Mouse (Mus musculus) hindbrain, embryonic 15.5 days (tissue): ENCODE data around the gene Mrgprb1. TPM values are rescaled to one million over a fixed set of nuclear protein-coding genes. Genes with fewer than 3 reads are reported as not detected.
"Not testable (repeated sequence)": the region's sequence is repeated elsewhere in the genome, so short reads cannot be mapped to it uniquely, and the experiment has no call there.

Experiments
- ATAC-seq: fragments of 200-750 bp; cut with Nextera tagmentation; 2 replicates; pipeline ENCODE4 v1.8.0; 2017; ENCODE audit warnings: low read depth, moderate number of reproducible peaks, moderate TSS enrichment; ENCODE audit not compliant: low FRiP score
- H3K27ac ChIP-seq: fragments of 300-500 bp; sonication (generic); replicated peaks from 2 replicates; pipeline ENCODE4 v1.5.1; 2015; ENCODE audit warnings: mild to moderate bottlenecking, inconsistent platforms
- H3K27me3 ChIP-seq: fragments of 300-500 bp; sonication (generic); 2 replicates; pipeline ENCODE4 v1.6.1; 2015; ENCODE audit warnings: control low read depth, inconsistent platforms
- H3K36me3 ChIP-seq: fragments of 300-500 bp; sonication (generic); 2 replicates; pipeline ENCODE4 v1.6.1; 2015; ENCODE audit warnings: control low read depth, inconsistent platforms
- H3K4me1 ChIP-seq: fragments of 300-500 bp; sonication (generic); replicated peaks from 2 replicates; pipeline ENCODE4 v1.6.1; 2015; ENCODE audit warnings: control low read depth, inconsistent platforms
- H3K4me2 ChIP-seq: fragments of 300-500 bp; sonication (generic); 2 replicates; pipeline ENCODE4 v1.6.1; 2015; ENCODE audit warnings: moderate library complexity, mild to moderate bottlenecking, inconsistent platforms
- H3K4me3 ChIP-seq: fragments of 300-500 bp; sonication (generic); 2 replicates; pipeline ENCODE4 v1.5.1; 2015; ENCODE audit warnings: mild to moderate bottlenecking, inconsistent platforms
- H3K9ac ChIP-seq: fragments of 300-500 bp; sonication (generic); 2 replicates; pipeline ENCODE4 v1.6.1; 2015; ENCODE audit warnings: inconsistent platforms
- H3K9me3 ChIP-seq: fragments of 300-500 bp; sonication (generic); 2 replicates; pipeline ENCODE4 v1.6.1; 2016; ENCODE audit warnings: control low read depth, inconsistent platforms
- WGBS: fragments of 180-500 bp; shearing (Covaris S2); methylation state at CpG from one replicate; pipeline ENCODE4 v1.1.7; 2015; 5-methylcytosine and 5-hydroxymethylcytosine counted together
- polyA plus RNA-seq: library from polyadenylated mRNA; unstranded; fragments of >200 nt; fragmentation: Nextera tagmentation; extraction: Ambion mirVana; gene quantifications from 2 replicates; pipeline ENCODE4 v1.2.1, GENCODE M21; 2015

Gene Mrgprb1
- not detected in 2 replicates for polyA plus RNA-seq

- no peak for ATAC-seq
- Histone ChIP-seq H3K27ac (no peak within 1 kb of the TSS), H3K9me3 (peaks cover 3% of the 10 kb centered on the region; the same call in 1 of the 2 replicates), H3K27me3 (no peaks in the 10 kb centered on the region), H3K4me3 (no peak within 1 kb of the TSS), H3K9ac (no peak within 1 kb of the TSS), H3K4me2 (no peak within 1 kb of the TSS), H3K4me1 (no peaks in the 10 kb centered on the region), H3K36me3 (no peaks in the 10 kb centered on the region)
- WGBS: 90% methylated on average over 3 of the region's 3 CpGs
These were observed at the start of gene Mrgprb1 for GRCm38 (mm10) chr7:48456242-48456641. Mrgprb1 (minus strand) TSS chr7:48456342.

GRCm38 (mm10) chr7:48499221-48499620 is 43.1 kb upstream of the Mrgprb1 start, which contains the start of gene Mrgprx2:
Mrgprx2 (minus strand) TSS chr7:48499321.
- no peak within 1 kb of the TSS for H3K27ac ChIP-seq
- no peak within 1 kb of the TSS for H3K4me2 ChIP-seq
- ATAC-seq: no peak
- no peak within 1 kb of the TSS for H3K4me3 ChIP-seq
- H3K27me3 ChIP-seq: no peaks in the 10 kb centered on the region
- H3K9ac ChIP-seq: no peak within 1 kb of the TSS
- no peaks in the 10 kb centered on the region for H3K4me1 ChIP-seq
- H3K36me3 ChIP-seq: no peaks in the 10 kb centered on the region
- H3K9me3 ChIP-seq: peaks cover 13% of the 10 kb centered on the region

- Histone ChIP-seq H3K36me3 (no peaks in the 10 kb centered on the region), H3K4me1 (no peaks in the 10 kb centered on the region), H3K27me3 (no peaks in the 10 kb centered on the region), H3K9me3 (no peaks in the 10 kb centered on the region; the same call in 1 of the 2 replicates), H3K27ac (no peak overlapping the region), H3K4me3 (no peak overlapping the region), H3K9ac (no peak overlapping the region), H3K4me2 (no peak overlapping the region)
- WGBS: 58% methylated on average over 3 of the region's 3 CpGs
- no peak for ATAC-seq
These were observed 19.6 kb downstream of the Mrgprb1 start for GRCm38 (mm10) chr7:48436581-48436980.

GRCm38 (mm10) chr7:48435936-48436335 is 20.2 kb downstream of the Mrgprb1 start:
- not testable (repeated sequence) for H3K27me3 ChIP-seq, H3K4me1 ChIP-seq, H3K9ac ChIP-seq, H3K4me2 ChIP-seq, H3K4me3 ChIP-seq, H3K27ac ChIP-seq, H3K9me3 ChIP-seq, H3K36me3 ChIP-seq, ATAC-seq
- 88% methylated on average over 3 of the region's 3 CpGs for WGBS

Other genes starting within 250 kb of the Mrgprb1 start
- gene Mrgprb8, start 67.8 kb downstream of the Mrgprb1 start, polyA plus RNA-seq: not detected in 2 replicates
- not detected in 2 replicates for gene Mrgprx2, start 43.0 kb upstream of the Mrgprb1 start, polyA plus RNA-seq
- not detected in 2 replicates for gene Mrgprb2, start 101.7 kb upstream of the Mrgprb1 start, polyA plus RNA-seq
- gene Mrgprb3, start 187.5 kb upstream of the Mrgprb1 start, polyA plus RNA-seq: not detected in 2 replicates